Mouse (Mus musculus): ENCODE measurements around the gene Cdc42.

- TF ChIP-seq CTCF (IDR thresholded peaks at IDR 0.05; ENCODE audit: borderline replicate concordance, control insufficient read depth, extremely low read depth, insufficient read depth, low read length, poor library complexity), result no peak
- no peak for TF ChIP-seq POLR2A (IDR thresholded peaks at IDR 0.05; ENCODE audit: control insufficient read depth, extremely low read depth, insufficient read depth, low read length, poor library complexity)
These were observed 8.0 kb upstream of the Cdc42 start for GRCm38 (mm10) chr4:137365356-137366062.

Data from thymus, adult 2 months (tissue).